Mouse (Mus musculus): ENCODE data around the gene Snd1. TPM values are rescaled to one million over a fixed set of nuclear protein-coding genes. Genes with fewer than 3 reads are reported as not detected.
A peak's percentile ranks its signal among the peaks of the same experiment; 100 is the strongest.
"Not testable (repeated sequence)": the region's sequence is repeated elsewhere in the genome, so short reads cannot be mapped to it uniquely, and the experiment has no call there.

Snd1 gene
- polyA plus RNA-seq, 2 experiments, result 31.5 to 43.2 TPM

GRCm38 (mm10) chr6:28922371-28922770 is 447.4 kb downstream of the Snd1 start:
- TF ChIP-seq CTCF (IDR thresholded peaks at IDR 0.05; ENCODE audit: low read depth), result no peak
- TF ChIP-seq EP300 (IDR thresholded peaks at IDR 0.05; ENCODE audit: low read depth), result no peak

DNA sequence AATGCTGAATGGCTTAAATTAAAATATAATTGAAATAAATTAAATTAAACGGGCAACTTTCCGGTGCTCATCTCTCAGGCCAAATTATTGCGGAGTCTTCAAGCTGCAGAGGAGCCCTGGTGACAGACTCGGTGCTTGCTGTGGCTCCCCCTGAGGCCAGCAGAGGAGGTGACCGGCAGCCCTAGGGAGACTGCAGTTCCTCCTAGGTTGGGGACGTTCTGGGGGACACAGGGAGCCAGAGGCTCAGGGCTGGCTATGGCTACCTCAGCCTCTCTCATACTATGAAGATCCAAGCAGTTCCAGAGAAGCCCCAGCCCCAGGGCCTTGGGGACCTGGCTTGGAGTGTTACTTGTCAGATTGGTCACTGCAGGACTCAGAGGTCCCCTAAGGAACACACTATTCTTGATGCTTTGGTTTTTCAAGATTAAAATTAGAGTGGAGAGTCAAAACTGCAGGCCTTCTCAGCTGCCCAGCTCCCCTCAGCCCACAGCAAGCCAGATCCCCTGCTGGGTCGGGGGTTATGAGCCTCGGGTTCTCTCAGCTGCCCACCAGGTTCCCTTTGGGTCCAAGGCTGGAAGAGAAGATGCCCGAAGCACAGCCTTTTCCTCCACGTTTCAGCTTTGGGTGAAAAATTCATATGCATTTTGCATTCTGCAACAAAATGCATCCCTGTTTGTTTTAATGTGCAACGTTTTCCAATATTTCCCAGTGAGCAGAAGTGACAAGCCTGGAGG is 448.3 kb downstream of the Snd1 start:
- H3K4me1 ChIP-seq (replicated peaks; ENCODE audit: control insufficient read depth in 2 of 2, insufficient read depth in 2 of 2, low read length in 1 of 2), result no peaks in the 10 kb centered on the region
- H3K9ac ChIP-seq (replicated peaks), result no peak overlapping the region
- no peak overlapping the region for H3K27ac ChIP-seq
- H3K4me2 ChIP-seq (ENCODE audit: low read depth), result no peak overlapping the region
- TF ChIP-seq EP300 (IDR thresholded peaks at IDR 0.05; ENCODE audit: low read depth), result no peak
- TF ChIP-seq CTCF (IDR thresholded peaks at IDR 0.05; ENCODE audit: low read depth), result no peak
- no peak for DNase-seq (ENCODE audit: low read depth in 3 of 3, low spot score in 3 of 3)
- H3K9me3 ChIP-seq (ENCODE audit: control insufficient read depth, low read length), result no peaks in the 10 kb centered on the region
- H3K4me3 ChIP-seq (ENCODE audit: insufficient read depth in 1 of 2, low read depth in 2 of 2, low read length in 2 of 2), result no peak overlapping the region
- no peaks in the 10 kb centered on the region for H3K27me3 ChIP-seq (ENCODE audit: control insufficient read depth, insufficient read depth, low read length)
- WGBS (ENCODE audit: insufficient replicate concordance), result 63% methylated on average over 11 of the region's 11 CpGs
- H3K36me3 ChIP-seq (replicated peaks; ENCODE audit: control insufficient read depth, insufficient read depth, low read depth), result no peaks in the 10 kb centered on the region
- no peak for ATAC-seq (ENCODE audit: insufficient read depth)

More at GRCm38 (mm10) chr6:28922371-28922770, 447.4 kb downstream of the Snd1 start:
- no peak for DNase-seq (ENCODE audit: low read depth in 3 of 3, low spot score in 3 of 3)
- H3K9me3 ChIP-seq (ENCODE audit: control insufficient read depth, low read length), result no peaks in the 10 kb centered on the region
- WGBS (ENCODE audit: insufficient replicate concordance), result 71% methylated on average over 12 of the region's 12 CpGs
- no peak for ATAC-seq (ENCODE audit: insufficient read depth)
- H3K4me3 ChIP-seq (ENCODE audit: insufficient read depth in 1 of 2, low read depth in 2 of 2, low read length in 2 of 2), result no peak overlapping the region
- H3K9ac ChIP-seq (replicated peaks), result no peak overlapping the region
- H3K4me1 ChIP-seq (replicated peaks; ENCODE audit: control insufficient read depth in 2 of 2, insufficient read depth in 2 of 2, low read length in 1 of 2), result no peaks in the 10 kb centered on the region
- no peaks in the 10 kb centered on the region for H3K27me3 ChIP-seq (ENCODE audit: control insufficient read depth, insufficient read depth, low read length)
- H3K27ac ChIP-seq, result no peak overlapping the region
- no peak overlapping the region for H3K4me2 ChIP-seq (ENCODE audit: low read depth)
- no peaks in the 10 kb centered on the region for H3K36me3 ChIP-seq (replicated peaks; ENCODE audit: control insufficient read depth, insufficient read depth, low read depth)

GRCm38 (mm10) chr6:28923837-28924236 is 448.9 kb downstream of the Snd1 start:
- TF ChIP-seq EP300 (IDR thresholded peaks at IDR 0.05; ENCODE audit: low read depth) (no peak), CTCF (IDR thresholded peaks at IDR 0.05; ENCODE audit: low read depth) (no peak)
- Histone ChIP-seq H3K4me2 (ENCODE audit: low read depth) (no peak overlapping the region), H3K9ac (replicated peaks) (no peak overlapping the region), H3K4me3 (ENCODE audit: insufficient read depth in 1 of 2, low read depth in 2 of 2, low read length in 2 of 2) (no peak overlapping the region), H3K27me3 (ENCODE audit: control insufficient read depth, insufficient read depth, low read length) (no peaks in the 10 kb centered on the region), H3K9me3 (ENCODE audit: control insufficient read depth, low read length) (no peaks in the 10 kb centered on the region), H3K27ac (no peak overlapping the region), H3K4me1 (replicated peaks; ENCODE audit: control insufficient read depth in 2 of 2, insufficient read depth in 2 of 2, low read length in 1 of 2) (no peaks in the 10 kb centered on the region), H3K36me3 (replicated peaks; ENCODE audit: control insufficient read depth, insufficient read depth, low read depth) (no peaks in the 10 kb centered on the region)
- WGBS (ENCODE audit: insufficient replicate concordance), result 68% methylated on average over 10 of the region's 10 CpGs
- ATAC-seq (ENCODE audit: insufficient read depth) (no peak), DNase-seq (ENCODE audit: low read depth in 3 of 3, low spot score in 3 of 3) (no peak)

DNA sequence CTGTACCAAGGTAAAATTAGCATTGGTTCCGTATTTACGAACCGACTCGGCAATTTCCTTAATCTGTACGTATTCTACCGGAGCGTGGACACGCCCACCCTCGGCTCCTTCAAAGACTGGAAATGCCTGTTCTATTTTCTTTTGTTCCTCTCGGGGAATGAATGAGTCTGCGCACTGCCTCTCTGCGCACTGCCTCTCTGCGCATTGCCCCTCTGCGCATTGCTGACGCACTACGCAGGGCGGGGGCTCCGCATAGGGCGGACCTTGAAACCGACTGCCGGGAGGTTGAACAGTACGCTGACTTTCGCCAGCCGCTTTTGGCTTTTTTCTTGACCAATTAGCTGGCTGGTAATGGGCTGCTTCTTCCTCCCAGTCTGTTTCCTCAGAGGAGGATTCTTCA is 453.0 kb downstream of the Snd1 start:
- H3K4me3 ChIP-seq (ENCODE audit: insufficient read depth in 1 of 2, low read depth in 2 of 2, low read length in 2 of 2); H3K27ac ChIP-seq; H3K4me2 ChIP-seq (ENCODE audit: low read depth); H3K27me3 ChIP-seq (ENCODE audit: control insufficient read depth, insufficient read depth, low read length); ATAC-seq (ENCODE audit: insufficient read depth); H3K9me3 ChIP-seq (ENCODE audit: control insufficient read depth, low read length); DNase-seq (ENCODE audit: low read depth in 3 of 3, low spot score in 3 of 3); H3K4me1 ChIP-seq (replicated peaks; ENCODE audit: control insufficient read depth in 2 of 2, insufficient read depth in 2 of 2, low read length in 1 of 2); H3K9ac ChIP-seq (replicated peaks); H3K36me3 ChIP-seq (replicated peaks; ENCODE audit: control insufficient read depth, insufficient read depth, low read depth): not testable (repeated sequence)
- 78% methylated on average over 9 of the region's 24 CpGs for WGBS (ENCODE audit: insufficient replicate concordance)

- H3K4me2 ChIP-seq (ENCODE audit: low read depth); H3K9me3 ChIP-seq (ENCODE audit: control insufficient read depth, low read length); H3K27me3 ChIP-seq (ENCODE audit: control insufficient read depth, insufficient read depth, low read length); DNase-seq (ENCODE audit: low read depth in 3 of 3, low spot score in 3 of 3); H3K9ac ChIP-seq (replicated peaks); H3K36me3 ChIP-seq (replicated peaks; ENCODE audit: control insufficient read depth, insufficient read depth, low read depth); H3K4me1 ChIP-seq (replicated peaks; ENCODE audit: control insufficient read depth in 2 of 2, insufficient read depth in 2 of 2, low read length in 1 of 2); H3K27ac ChIP-seq: not testable (repeated sequence)
- peak; percentile 62 for ATAC-seq (ENCODE audit: insufficient read depth)
- H3K4me3 ChIP-seq (ENCODE audit: insufficient read depth in 1 of 2, low read depth in 2 of 2, low read length in 2 of 2), result peak overlapping the region in 1 of 2 experiments; percentile 37; a peak in 1 of 4 replicates
- WGBS (ENCODE audit: insufficient replicate concordance), result 75% methylated on average over 19 of the region's 25 CpGs
Measured at GRCm38 (mm10) chr6:28929169-28929803, 454.3 kb downstream of the Snd1 start.

Data from liver, embryonic 14.5 days (tissue).